Mouse (Mus musculus): ENCODE data around the gene Ncor2. TPM values are rescaled to one million over a fixed set of nuclear protein-coding genes. Genes with fewer than 3 reads are reported as not detected.

Ncor2 gene
- total RNA-seq, 2 experiments from 2014 or later: 167 to 240 TPM

GRCm38 (mm10) chr5:124969790-124970189, 209.2 kb downstream of the Ncor2 start:
- intact Hi-C loops (cut with DNase I): no loop called here

More at GRCm38 (mm10) chr5:124969790-124970189, 209.2 kb downstream of the Ncor2 start:
- DNase-seq (ENCODE audit: low spot score in 2 of 2): no peak

Other genes starting within 250 kb of the Ncor2 start
- gene Rflna, start 176.0 kb downstream of the Ncor2 start, total RNA-seq (2021): 1 to 10 TPM in 1 of 2 experiments, under 1 TPM in 1; 0.44 to 2.5 TPM
- 10 to 100 TPM; 22.0 to 28.0 TPM for gene Scarb1, start 161.9 kb upstream of the Ncor2 start, total RNA-seq (2021)
- gene Gm10382, start 210.1 kb upstream of the Ncor2 start, total RNA-seq (2021): under 1 TPM in 1 of 2 experiments, not detected in 1; 0.32 TPM
- gene Ubc, start 211.0 kb upstream of the Ncor2 start, total RNA-seq (2021): 100 to 1,000 TPM; 817 to 877 TPM

Data from left cerebral cortex, postnatal 36 days (tissue).